Mouse (Mus musculus) layer of hippocampus, adult 11-12 months (tissue): ENCODE data around the gene AW011738.
A peak's percentile ranks its signal among the peaks of the same experiment; 100 is the strongest.

Experiments used
- DNase-seq: peaks from one replicate; pipeline ENCODE4 v3.0.0; 2022; ENCODE audit warnings: low spot score

AW011738 gene

GRCm38 (mm10) chr4:156200623-156201475 is 2.3 kb upstream of the AW011738 start, which contains the start of gene Isg15:
Isg15 (minus strand) TSS chr4:156200818.
- DNase-seq = no peak

- no peak for DNase-seq
Observed at GRCm38 (mm10) chr4:156202462-156202893, 626 bp upstream of the AW011738 start.

GRCm38 (mm10) chr4:156203413-156204131 is 468 bp downstream of the AW011738 start:
- DNase-seq = no peak

- no peak for DNase-seq
Observed at GRCm38 (mm10) chr4:156208872-156209271, 5.8 kb downstream of the AW011738 start.

- DNase-seq = no peak
Observed at GRCm38 (mm10) chr4:156209963-156210635, 7.0 kb downstream of the AW011738 start.

- DNase-seq = no peak
Observed at GRCm38 (mm10) chr4:156213134-156213533, 10.0 kb downstream of the AW011738 start.

GRCm38 (mm10) chr4:156215649-156216048 is 12.5 kb downstream of the AW011738 start, which contains the start of gene Perm1:
Perm1 (plus strand) TSS chr4:156215868.
- no peak for DNase-seq

GRCm38 (mm10) chr4:156216196-156216595 is 13.1 kb downstream of the AW011738 start:
- DNase-seq = no peak

GRCm38 (mm10) chr4:156217022-156217669 is 14.0 kb downstream of the AW011738 start:
- DNase-seq = no peak

GRCm38 (mm10) chr4:156217838-156218237 is 14.7 kb downstream of the AW011738 start:
- DNase-seq = no peak

- no peak for DNase-seq
Observed at GRCm38 (mm10) chr4:156219936-156220335, 16.8 kb downstream of the AW011738 start.

GRCm38 (mm10) chr4:156224276-156224675 is 21.2 kb downstream of the AW011738 start:
- no peak for DNase-seq

GRCm38 (mm10) chr4:156227752-156228392 is 24.8 kb downstream of the AW011738 start:
- no peak for DNase-seq

- DNase-seq = no peak
Observed at GRCm38 (mm10) chr4:156228393-156229024, 25.4 kb downstream of the AW011738 start.

- no peak for DNase-seq
Observed at GRCm38 (mm10) chr4:156234021-156234501, 31.0 kb downstream of the AW011738 start.

GRCm38 (mm10) chr4:156234701-156235213 is 31.7 kb downstream of the AW011738 start, which contains the start of gene Plekhn1:
Plekhn1 (minus strand) TSS chr4:156234857.
- peak; percentile 75 for DNase-seq

- DNase-seq = no peak
Observed at GRCm38 (mm10) chr4:156235360-156235770, 32.3 kb downstream of the AW011738 start.

- peak; percentile 86 for DNase-seq
Observed at GRCm38 (mm10) chr4:156235808-156236533, 32.9 kb downstream of the AW011738 start, which contains the start of gene Noc2l. Noc2l (plus strand) TSS chr4:156236010.

GRCm38 (mm10) chr4:156236651-156237447 is 33.7 kb downstream of the AW011738 start:
- no peak for DNase-seq
